Mouse (Mus musculus) fibroblast of lung, adult 2 months (primary cell): Measurements from ENCODE around the gene Caskin2.
A peak's percentile ranks its signal among the peaks of the same experiment; 100 is the strongest.

Experiments used
- DNase-seq: peaks from one replicate; pipeline ENCODE4 v3.0.0-alpha.2; 2011; ENCODE audit warnings: low read depth

The Caskin2 gene

DNA sequence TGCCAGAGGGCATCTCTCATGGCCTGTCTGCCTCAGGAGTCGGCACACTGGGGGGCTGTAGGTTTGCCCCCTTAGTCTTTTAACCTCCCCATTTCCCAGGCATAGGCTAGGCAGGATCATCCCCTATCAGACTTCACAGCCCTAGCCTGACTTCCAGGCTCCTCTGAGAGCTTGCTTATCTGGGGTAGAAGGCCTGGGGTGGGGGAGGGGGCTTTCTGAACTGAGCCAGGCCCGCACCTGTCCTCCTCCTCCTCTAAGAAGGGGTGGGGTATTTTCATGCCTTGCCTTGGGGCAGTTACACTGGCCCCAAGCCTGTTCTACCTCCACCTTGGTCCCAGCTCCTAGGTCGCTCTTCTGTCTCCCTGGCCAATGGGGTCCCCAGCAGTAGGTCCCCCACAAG, 18.1 kb upstream of the Caskin2 start:
- no peak for DNase-seq

DNA sequence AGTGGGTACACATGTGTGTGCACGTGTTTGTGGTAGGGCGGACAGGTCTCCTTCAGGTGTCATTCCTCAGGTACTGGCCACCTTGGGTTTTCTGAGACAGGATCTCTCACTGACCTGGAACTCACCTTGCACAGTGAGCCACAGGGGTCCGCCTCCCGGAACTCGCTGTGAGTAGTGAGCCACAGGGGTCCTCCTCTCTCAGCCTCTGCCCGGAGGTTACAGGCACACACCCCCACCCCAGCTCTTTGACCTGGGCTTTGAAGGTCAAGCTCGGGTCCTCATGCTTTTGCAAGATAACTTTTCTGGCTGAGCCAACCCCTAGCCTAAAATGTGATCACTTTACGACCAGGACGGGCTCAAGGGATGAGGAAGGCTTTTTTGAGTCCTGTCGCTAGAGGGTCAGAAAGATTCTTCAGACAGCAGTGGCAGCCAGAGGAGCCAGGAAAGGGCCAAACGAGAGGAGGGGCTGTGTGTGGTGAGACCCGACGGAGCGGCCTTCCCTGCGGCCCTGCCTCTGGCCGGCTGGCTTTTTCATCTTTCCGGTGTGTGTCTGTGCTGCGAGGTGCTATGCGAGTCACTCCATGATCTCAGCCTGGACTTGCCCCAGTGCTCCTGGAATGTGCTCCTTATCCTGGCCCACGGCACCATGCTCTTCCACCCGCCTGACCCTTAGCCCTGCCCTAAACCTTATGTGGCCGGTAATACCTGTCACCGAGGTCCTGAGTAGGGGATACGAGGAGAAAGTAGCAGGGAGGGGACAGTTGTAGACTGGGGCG, 17.3 kb upstream of the Caskin2 start:
- no peak for DNase-seq

DNA sequence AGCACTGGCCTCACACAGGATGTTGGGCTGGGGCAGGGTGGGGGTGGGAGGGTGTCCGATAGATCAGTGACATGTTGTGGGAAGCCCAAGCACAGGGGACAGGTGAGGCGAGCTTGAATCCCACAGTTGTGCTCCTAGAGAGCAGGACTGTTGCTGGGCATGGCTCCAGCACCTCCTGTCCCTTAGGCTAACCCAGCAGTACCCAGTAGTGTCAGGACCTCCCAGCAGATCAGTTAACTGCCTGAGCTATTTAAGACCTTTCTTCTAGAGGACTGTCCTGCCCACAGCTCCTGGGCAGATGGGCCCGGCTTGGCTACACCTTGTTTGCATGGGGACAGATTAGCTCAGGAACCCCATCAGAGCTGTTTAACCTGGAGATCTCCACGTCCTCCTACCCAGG, 15.6 kb upstream of the Caskin2 start:
- DNase-seq, result no peak

DNA sequence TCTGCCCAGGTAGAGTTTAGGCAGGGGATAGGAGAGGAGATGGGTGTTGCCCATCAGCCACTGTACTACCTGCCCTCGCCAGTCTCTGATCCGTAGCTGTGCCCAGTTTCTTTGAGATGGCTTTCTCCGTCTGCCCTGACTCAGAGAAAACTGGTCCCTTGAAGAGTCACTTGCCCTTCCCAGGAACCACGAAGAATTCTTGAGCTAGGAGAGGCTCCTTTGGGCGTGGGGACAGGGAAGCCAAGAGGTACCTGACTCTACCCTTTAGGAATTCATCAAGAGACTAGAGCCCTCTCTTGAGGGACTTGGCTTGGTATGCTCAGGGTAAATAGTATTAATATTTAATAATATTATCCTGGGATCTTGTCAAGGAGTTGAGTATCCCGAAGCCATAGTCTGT, 14.2 kb upstream of the Caskin2 start:
- no peak for DNase-seq

DNA sequence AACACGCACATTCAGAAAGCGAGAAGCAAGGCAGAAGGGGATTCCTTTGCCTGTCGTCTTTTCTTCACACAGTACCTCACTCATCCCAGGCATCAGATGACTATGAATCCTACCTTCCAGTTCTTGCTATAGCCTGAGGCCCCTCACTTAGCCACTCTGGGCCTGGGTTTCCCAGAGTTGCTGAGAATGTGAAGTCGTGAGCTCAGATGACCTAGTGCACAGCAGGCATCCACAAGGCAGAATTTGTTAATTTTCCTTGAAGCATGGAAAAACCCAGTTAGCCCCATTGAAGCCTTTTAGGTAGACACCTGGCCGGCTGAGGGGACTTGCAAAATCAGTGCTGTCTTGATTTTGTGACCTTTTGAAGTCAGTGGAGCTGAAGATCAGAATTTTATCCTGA, 13.0 kb upstream of the Caskin2 start:
- DNase-seq, result no peak

DNA sequence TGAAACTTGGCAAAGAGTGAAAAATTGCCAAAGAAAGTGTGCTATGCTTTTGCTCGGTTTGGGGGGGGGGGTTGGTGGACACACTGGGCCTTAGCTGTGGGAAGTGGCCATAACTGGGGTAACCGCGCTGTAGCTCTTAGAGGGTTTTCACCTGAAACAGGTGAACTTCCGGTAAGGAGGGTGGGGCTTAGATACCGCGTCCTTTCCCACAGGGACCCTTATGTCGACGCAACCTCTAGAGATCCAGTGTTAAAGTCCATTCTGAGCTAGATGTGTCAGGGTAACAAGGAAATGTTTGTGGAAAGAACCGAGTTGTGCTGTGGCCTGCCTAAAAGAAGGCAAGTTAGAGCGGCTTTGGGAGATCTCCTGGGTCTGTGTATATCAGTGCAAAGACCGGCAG, 11.4 kb upstream of the Caskin2 start:
- no peak for DNase-seq

DNA sequence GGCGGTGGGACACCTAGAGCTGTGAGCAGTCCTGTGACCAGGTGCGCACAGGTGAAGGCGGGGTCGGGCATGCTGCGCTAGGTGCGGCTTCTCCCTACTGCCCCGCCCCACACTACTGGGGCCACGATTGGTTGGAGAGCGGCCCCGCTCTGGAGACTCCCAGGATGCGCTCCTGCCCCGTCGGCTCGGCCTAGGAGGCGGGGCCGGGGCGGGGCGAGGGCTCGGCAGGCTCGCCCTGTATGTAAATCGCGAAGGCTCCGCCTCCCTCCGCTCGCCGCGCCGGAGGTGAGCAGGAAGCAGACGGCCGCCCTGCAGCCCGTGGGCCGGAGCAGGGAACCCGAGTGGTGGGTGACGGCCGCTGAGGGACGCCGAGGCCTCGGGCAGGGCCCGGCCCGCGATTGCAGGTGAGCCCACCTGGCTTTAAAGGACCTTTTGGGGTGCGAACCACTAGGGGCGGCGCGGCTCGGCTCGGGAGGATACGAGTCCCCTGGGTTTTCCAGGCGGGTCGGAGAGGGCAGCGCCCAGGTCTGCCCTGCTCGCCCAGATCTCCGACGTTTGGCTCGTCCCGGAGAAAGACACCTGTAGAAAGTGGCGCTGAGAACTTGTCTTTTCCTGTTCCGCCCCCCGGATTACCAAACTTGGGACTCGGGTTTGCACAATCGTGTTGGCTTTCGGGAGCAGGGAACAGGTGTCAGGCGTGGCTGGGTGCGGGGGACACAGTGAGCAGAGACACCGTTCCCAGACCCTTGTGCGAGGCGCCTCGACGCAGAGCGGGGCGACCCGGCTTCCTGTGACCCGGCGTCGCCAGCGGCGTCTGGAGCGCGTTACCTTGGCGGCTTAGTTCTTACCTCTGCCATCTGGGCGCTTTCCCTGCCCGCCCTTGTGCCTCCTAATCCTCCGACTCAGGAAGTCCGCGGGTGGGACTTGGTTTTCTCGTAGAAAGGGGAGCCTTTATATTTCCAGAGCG, 10.6 kb upstream of the Caskin2 start, which contains the start of gene Llgl2:
TSS of gene Llgl2 (plus strand) at position 276 of the 967 bp plus-strand sequence.
- peak; percentile 36 for DNase-seq

DNA sequence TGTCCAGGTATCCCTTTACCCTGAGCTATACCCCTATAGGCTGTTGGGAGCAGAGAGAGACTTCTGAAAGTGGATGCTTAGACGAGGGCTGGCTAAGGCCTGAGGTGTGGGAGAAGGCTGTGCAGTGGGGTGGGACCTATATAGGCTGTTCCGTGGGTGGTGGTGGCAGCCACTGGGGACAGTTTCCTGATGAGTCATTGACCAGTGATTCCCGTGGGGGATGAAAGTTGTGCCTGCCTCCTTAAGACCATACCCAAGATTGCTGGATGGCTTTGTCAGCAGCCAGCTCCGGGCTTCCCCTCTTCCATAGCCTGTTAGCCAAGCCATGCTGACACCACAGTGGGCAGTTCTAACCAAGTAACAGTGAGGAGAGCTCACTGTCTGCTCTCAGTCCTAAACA, 7.6 kb upstream of the Caskin2 start:
- no peak for DNase-seq

DNA sequence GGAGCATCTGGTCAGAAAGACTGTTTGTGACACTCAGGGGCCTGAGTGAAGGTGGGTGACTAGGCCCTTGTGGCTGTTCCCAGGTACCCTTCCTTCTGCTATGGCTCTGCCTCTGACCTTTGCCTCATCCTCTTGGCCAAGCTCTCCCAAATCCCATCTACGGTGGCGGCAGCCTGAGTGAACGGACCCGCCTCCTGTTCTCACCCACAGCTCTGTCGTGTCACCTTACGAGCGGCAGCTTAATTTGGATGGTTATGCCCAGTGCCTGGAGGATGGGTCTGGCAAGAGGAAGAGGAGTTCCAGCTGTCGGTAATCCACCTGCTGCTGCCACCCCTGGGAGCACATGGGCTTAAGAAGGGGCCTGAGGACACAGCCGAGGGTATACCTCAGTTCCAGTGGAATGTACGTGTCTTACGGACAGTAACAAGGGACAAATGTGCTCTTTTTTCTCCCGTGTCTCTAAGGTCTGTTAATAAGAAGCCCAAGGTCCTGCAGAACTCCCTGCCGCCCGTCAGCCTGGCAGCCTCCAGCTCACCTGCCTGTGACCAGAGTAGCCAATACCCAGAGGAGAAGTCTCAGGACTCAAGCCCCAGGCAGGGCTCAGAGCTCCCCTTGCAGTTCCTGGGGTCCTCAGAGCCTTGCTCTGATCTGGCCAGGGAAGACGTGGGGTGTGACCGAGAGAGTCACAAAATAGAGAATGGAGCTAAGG, 6.6 kb upstream of the Caskin2 start:
- no peak for DNase-seq

DNA sequence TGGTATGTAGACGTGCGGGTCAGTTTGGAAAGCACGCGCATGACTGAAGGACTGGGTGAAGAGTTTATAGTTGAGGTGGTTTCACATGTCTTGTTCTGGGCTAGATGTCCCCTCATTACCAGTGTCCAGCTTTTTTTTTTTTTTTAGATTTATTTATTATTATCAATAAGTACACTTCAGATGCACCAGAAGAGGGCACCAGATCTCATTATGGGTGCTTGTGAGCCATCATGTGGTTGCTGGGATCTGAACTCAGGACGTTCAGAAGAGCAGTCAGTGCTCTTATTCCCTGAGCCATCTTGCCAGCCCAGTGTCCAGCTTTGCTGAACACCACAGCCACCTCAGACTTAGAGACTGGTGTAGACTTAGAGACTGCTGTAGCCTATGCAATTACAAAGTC, 3.9 kb upstream of the Caskin2 start:
- DNase-seq, result no peak

DNA sequence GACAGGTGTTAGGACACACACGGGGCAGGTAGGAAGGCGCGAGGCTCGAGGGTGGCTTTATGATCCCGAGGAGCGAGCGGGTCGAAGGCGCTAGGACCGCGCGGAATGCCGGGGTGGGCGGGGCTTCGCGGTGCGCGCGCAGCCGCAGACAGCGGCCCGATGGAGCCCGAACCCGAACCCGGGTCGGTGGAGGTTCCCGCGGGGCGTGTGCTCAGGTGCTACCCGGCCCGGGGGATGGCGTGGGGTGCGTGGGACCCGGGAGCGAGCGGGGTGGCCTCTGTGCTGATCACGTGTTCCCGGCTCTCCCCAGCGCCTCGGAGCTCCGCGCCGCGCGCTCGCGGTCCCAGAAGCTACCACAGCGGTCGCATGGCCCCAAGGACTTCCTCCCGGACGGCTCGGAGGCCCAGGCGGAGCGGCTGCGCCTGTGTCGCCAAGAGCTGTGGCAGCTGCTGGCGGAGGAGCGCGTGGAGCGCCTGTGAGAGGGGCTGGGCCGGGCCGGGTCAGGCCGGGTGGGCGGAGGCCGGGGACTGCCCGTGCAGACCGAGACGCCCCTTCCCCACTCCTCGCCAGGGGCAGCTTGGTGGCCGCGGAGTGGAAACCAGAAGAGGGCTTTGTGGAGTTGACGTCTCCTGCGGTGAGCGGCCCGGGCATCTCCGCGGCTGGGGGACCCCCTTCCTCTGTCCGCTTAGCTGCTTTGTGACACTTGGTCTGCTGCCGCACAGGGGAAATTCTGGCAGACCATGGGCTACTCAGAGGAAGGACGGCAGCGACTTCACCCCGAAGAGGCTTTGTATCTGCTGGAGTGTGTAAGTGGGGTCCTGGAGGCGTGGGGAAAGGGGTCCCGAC, 1.4 kb upstream of the Caskin2 start, which contains the start of gene Tsen54:
TSS of gene Tsen54 (plus strand) at position 120 of the 846 bp plus-strand sequence.
- no peak for DNase-seq

DNA sequence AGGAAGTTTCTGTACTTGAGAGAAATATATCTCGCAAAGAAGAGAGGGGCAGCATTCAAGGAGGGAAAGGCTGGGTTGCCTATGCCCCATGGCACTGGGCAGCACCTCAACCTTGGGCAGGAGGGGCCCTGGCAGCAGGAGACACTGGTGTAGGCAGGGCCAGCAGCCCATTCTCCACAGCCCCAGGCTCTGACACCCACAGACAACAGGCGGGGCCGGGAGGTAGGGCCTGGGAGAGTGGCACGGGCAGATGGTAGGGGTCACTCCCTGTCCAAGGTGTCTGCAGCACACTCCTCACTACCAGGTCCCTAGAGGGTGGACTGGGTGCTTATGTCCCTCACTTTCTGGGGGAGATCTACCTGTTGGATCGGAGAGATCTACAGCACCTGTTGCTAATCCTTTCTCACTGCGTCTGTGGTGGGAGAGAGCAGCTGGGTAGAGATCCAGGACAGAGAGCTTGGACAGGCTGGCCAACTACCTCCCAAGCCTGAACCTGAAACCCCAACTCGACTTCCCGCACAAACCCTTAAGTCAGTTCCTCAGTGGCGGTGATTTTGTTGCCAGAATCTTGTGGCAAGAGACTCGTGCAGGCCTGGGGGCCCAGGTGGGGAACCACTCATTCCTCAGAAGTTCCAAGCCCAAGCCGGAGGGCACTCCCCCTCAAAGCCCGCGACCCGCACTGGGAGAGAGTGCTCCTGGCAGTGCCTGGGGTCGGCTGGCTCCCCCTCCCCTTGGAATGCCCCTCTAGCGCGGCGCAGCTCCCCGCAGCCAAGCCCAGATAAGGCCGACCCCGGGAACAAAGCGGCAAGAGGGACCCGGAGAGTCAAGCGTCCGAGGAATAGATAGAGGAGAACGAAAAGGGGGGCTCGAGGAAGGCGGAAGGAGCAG, 662 bp downstream of the Caskin2 start:
- DNase-seq, result no peak

DNA sequence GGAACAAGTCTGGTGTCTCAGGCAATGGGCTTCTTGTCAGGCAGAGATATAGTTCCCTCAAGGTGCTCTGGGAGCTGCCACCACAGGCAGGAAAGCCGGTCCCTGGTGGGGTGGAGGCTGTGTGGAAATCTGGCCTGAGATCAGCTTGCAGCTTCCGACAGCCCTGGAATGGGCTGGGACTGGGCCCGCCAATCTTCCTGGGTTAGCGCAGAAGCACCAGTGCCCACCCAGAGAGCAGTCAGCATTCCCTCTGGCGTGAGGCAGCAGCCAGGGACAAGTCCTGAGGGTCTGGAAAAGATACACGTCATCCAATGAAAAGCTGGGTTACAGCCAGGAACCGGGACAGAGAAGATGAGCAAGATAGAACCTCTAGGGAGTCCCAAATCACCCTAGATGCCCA, 1.3 kb downstream of the Caskin2 start:
- no peak for DNase-seq

DNA sequence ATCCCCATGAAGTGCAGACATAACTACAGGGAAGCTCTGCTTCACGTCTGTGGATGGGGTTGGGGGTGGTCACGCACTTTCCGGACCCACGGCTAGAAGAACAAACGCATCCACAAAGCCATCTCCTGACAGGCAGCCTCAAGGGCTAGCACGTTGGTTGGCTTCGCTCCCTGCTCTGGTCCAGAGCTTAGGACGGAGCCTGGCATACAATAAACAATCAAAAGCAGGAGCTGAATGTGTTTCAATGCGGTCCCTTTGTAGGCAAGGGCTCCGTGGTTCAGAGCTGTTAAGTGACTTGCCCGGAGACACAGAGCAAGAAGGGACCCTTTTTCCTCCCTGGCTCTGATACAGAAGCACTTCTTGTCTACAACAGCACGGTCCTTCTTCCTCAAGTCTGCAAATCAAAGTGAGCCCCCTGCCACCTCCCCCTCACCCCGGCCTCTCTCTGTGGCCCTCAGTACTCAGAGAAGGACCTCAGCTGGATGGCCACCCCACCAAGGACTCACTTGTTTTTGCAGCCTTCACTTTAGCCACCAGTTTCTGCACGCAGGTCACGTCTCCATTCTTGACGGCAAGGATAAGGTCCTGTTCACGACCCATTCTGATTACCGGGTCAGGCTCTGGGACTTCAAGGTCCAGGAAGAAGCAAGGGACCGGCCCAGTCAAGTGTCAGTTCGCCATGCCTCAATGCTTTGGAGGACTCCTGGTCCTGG, 1.9 kb downstream of the Caskin2 start:
- no peak for DNase-seq

DNA sequence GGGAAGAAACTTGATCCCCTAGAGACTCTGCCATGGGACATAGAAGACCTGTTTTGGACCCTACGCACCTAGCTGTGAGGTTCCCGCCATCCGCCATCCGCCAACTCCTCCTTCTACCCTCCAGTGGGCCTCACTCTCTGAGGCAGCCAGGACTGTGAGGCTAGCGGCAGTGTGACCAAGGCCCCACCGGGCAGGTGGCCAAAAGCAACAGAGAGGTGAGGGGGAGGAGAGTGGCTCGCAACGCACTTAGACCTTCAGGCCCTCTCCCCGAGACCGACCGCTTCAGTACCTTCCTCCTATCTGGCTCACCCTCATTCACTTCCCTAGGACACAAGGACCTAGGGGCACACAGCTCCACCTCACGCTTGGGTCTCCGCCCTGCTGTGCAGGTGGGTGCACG, 3.1 kb downstream of the Caskin2 start:
- DNase-seq, result no peak

DNA sequence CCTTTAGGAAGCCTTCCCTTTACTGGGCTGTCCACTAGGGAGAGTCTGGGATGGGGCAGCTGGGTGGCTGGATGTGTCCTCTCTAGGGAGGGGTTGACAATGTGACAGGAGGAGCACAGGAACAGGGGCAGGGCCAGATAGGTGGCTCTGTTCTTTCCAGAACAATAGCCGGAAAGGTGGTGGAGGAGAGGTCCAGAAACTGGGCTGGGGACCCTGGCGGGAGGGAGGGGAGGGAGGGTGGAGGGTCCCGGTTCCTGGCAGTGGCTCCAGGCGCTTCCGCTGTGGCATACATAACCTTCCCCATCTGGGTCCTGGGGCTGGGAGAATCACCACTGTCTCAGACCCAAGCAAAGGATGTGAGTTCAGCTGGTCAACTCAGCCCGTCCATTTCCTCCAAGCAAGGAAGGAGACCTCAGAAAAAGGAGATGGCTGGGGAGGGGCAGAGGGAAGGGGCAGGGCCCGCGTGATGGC, 4.1 kb downstream of the Caskin2 start:
- DNase-seq, result no peak

DNA sequence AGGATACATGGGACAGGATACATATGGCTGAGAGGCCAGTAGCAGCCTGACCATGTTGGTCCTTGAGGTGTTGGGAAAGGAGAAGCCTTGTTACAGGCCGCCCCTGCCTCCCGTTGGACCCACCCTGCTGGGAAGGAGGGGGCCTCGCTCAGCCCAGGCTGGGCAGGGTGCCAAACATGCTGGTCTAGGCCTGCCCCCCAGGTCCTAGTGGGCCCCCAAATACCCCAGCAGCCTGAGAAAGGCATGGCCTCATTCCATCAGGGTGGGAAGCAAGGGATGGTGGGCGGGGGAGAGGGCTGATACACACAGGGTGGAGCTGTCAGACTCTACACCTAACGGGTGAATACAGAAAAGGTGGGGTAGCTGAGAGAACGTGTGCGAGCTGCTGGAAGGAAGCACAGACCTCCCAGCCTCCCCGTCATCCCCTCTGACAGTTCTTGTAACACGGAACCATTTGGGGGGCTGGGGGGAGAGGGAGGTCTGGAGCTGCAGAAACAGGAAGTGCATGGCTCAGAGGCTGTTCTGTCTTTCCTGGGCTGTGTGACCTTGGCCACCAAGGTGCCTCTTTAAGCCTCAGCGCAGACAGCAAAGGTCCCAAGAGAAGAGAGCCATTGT, 4.6 kb downstream of the Caskin2 start:
- DNase-seq, result no peak

DNA sequence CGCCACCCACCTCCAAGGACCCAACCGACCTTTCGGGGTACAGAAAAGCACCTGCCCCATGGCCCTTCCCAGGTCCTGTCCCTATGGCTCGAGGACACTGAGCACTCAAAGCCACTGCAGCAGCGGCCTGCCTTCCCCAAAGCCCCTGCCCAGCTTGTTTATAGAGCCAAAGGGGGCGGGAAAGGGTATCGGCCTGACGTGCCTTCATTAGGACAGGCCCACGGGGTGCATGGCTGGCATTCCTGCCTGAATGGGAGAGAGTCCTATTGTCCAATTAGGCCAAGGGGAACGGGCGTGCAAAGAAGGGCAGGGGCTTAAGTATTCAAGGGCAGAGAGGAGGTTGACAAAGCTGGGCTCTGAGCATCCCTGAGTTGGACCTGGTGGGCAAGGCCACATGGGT, 5.5 kb downstream of the Caskin2 start:
- no peak for DNase-seq

DNA sequence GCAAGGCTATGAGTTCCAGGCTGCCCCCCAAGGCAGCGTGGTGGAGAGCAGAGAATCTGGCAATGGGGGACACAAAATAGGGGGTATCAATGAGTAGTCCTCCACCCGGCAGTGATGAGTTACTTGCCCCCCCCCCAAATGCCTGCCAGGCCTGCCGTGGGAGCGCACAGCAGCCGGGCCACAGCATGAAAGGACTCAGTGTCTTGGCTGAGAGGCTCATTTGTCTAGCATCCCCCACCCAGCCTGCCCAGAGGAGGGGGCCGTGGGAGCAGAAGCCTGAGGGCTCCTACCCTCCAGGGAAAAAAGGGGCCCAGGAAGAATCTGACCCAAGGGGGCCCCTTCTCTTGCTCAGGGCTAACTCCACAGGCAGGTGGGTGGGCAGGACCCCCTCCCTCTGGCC, 6.1 kb downstream of the Caskin2 start:
- no peak for DNase-seq
